Mouse (Mus musculus): ENCODE data around the gene Serinc3.

GRCm38 (mm10) chr2:163634211-163634610 lies 10.7 kb downstream of the Serinc3 start:
- no peak for TF ChIP-seq CTCF (IDR thresholded peaks at IDR 0.05; ENCODE audit: borderline replicate concordance, insufficient read depth, low read length)
- no peak for TF ChIP-seq POLR2A (IDR thresholded peaks at IDR 0.05; ENCODE audit: low read depth, low read length)
